Mouse (Mus musculus): Measurements from ENCODE around the gene Arhgef38.

DNA sequence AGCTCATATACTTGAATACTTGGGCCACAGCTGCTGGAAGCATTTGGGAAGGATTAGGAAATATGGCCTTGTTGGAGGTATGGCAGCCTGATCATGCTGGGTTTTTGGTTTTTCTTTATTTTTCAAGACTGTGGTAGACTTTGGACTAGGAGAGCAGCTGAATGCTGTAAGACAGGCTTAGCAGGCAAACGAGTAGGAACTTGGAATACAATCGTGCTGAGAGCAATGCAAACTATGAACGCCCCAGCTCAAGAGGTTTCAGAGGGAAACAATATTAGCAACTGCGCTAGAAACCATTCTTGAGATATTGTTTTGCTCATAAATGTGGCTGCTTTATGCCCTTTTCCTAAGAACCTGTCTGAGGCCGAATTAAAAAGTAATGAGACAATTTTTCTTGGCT is 152.0 kb downstream of the Arhgef38 start:
- TF ChIP-seq POLR2A (IDR thresholded peaks at IDR 0.05; ENCODE audit: insufficient read depth, low read length) (no peak), EP300 (IDR thresholded peaks at IDR 0.05; ENCODE audit: insufficient read depth, low read depth, low read length) (no peak)

All from ES-Bruce4 (cell line).